12 mouse cellular contexts compared by ENCODE assay signal in the genomic region with DNA sequence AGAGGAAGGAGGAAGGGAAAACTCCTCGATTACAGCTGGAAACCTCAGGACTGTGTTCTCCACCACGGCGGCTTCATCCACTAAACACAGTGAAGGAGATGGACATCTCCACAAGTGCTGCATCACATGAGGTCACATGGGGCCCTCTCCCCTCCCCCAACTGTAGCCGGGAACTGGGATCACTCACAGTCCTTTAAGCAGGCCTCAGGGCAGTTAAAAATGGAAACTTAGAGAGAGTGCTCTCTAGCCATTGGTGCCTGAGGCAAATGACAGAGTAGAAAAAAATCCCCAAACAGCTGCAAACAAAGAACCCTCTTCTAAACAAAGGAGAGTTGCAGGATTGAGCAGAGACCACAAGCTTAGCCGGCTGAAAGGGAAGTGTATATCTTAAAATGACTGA. TPM values are rescaled to one million over a fixed set of nuclear protein-coding genes. Genes with fewer than 3 reads are reported as not detected.
DNase-seq lines count a peak whose midpoint lies in the region; ATAC-seq and TF ChIP-seq lines count a peak whose summit lies in the region.
"Had no signal": no experiment of that assay in that cellular context is flagged by ENCODE, and none has a peak within 500 bp of the region (broad histone marks: within the 10 kb centered on the region; RNA-seq: fewer than 3 reads in every experiment).

No protein-coding gene starts in this region.

- H3K4me1 ChIP-seq in hindbrain, embryonic 12.5 days: peaks cover 10% of the 10 kb centered on the region
- no peaks in the 10 kb centered on the region for H3K4me1 ChIP-seq in hindbrain, embryonic 16.5 days (ENCODE audit: control insufficient read depth, insufficient read depth, low read depth, low read length)
- 0 out of 2 replicates have a peak, but pooled peaks cover 2% of the 10 kb centered on the region for H3K4me1 ChIP-seq in heart, embryonic 11.5 days (ENCODE audit: control insufficient read depth, insufficient read depth, low read length)
- H3K4me1 ChIP-seq in kidney, embryonic 16.5 days (ENCODE audit: insufficient read depth, low read length): no peaks in the 10 kb centered on the region

- ATAC-seq in hindbrain, embryonic 12.5 days (ENCODE audit: low FRiP score): no peak
- ATAC-seq in hindbrain, embryonic 16.5 days: no peak
- no peak for ATAC-seq in heart, embryonic 11.5 days (replicated peaks; ENCODE audit: insufficient number of reproducible peaks, low FRiP score, low TSS enrichment)
- no peak for ATAC-seq in kidney, embryonic 16.5 days (ENCODE audit: low FRiP score, low TSS enrichment)

- H3K4me2 ChIP-seq in hindbrain, embryonic 12.5 days (replicated peaks): no peak overlapping the region
- H3K4me2 ChIP-seq in hindbrain, embryonic 16.5 days (ENCODE audit: low read length): no peak overlapping the region
- H3K4me2 ChIP-seq in heart, embryonic 11.5 days: no peak overlapping the region
- H3K4me2 ChIP-seq in kidney, embryonic 16.5 days (replicated peaks; ENCODE audit: low read depth, low read length): no peak overlapping the region

- no peak for TF ChIP-seq CTCF in brain, embryonic 14.5 days (IDR thresholded peaks at IDR 0.05; ENCODE audit: borderline replicate concordance, extremely low read depth, insufficient read depth, insufficient read length)

- no peak overlapping the region for H3K4me3 ChIP-seq in hindbrain, embryonic 12.5 days
- no peak overlapping the region for H3K4me3 ChIP-seq in hindbrain, embryonic 16.5 days (ENCODE audit: low read length)
- no peak overlapping the region for H3K4me3 ChIP-seq in heart, embryonic 11.5 days (ENCODE audit: low read depth, low read length)
- no peak overlapping the region for H3K4me3 ChIP-seq in kidney, embryonic 16.5 days (ENCODE audit: low read length)
- H3K4me3 ChIP-seq: erythroblast, embryonic 14.5 days had no signal

- H3K9ac ChIP-seq in hindbrain, embryonic 12.5 days: 0 out of 2 replicates have a peak overlapping the region, but pooled peaks have one; percentile 8
- H3K9ac ChIP-seq in hindbrain, embryonic 16.5 days (ENCODE audit: low read depth, low read length): no peak overlapping the region
- no peak overlapping the region for H3K9ac ChIP-seq in heart, embryonic 11.5 days (ENCODE audit: low read depth, low read length)
- H3K9ac ChIP-seq in kidney, embryonic 16.5 days (replicated peaks; ENCODE audit: low read length): no peak overlapping the region

- H3K9me3 ChIP-seq in hindbrain, embryonic 12.5 days (replicated peaks): no peaks in the 10 kb centered on the region
- no peaks in the 10 kb centered on the region for H3K9me3 ChIP-seq in hindbrain, embryonic 16.5 days (ENCODE audit: control insufficient read depth, low read length)
- H3K9me3 ChIP-seq in heart, embryonic 11.5 days (replicated peaks; ENCODE audit: control insufficient read depth, low read length): no peaks in the 10 kb centered on the region
- H3K9me3 ChIP-seq in kidney, embryonic 16.5 days (ENCODE audit: low read length): no peaks in the 10 kb centered on the region

- no peak for TF ChIP-seq POLR2A in brain, embryonic 14.5 days (IDR thresholded peaks at IDR 0.05; ENCODE audit: borderline replicate concordance, extremely low read depth, insufficient read depth, insufficient read length, poor library complexity, severe bottlenecking)

- no peaks in the 10 kb centered on the region for H3K27me3 ChIP-seq in hindbrain, embryonic 12.5 days
- H3K27me3 ChIP-seq in hindbrain, embryonic 16.5 days (replicated peaks; ENCODE audit: control insufficient read depth, insufficient read depth, low read length): no peaks in the 10 kb centered on the region
- no peaks in the 10 kb centered on the region for H3K27me3 ChIP-seq in heart, embryonic 11.5 days (ENCODE audit: control insufficient read depth, insufficient read depth, low read length)
- H3K27me3 ChIP-seq in kidney, embryonic 16.5 days (ENCODE audit: insufficient read depth, low read length): no peaks in the 10 kb centered on the region

- H3K27ac ChIP-seq in hindbrain, embryonic 12.5 days: peak overlapping the region; percentile 35
- no peak overlapping the region for H3K27ac ChIP-seq in hindbrain, embryonic 16.5 days (ENCODE audit: low read depth, low read length)
- peak overlapping the region; percentile 82 for H3K27ac ChIP-seq in heart, embryonic 11.5 days (ENCODE audit: low read depth, low read length)
- no peak overlapping the region for H3K27ac ChIP-seq in kidney, embryonic 16.5 days (ENCODE audit: low read length)

- H3K36me3 ChIP-seq in hindbrain, embryonic 12.5 days: peaks cover 26% of the 10 kb centered on the region
- H3K36me3 ChIP-seq in hindbrain, embryonic 16.5 days (ENCODE audit: control insufficient read depth, insufficient read depth, low read length): peaks cover 16% of the 10 kb centered on the region
- peaks cover 19% of the 10 kb centered on the region for H3K36me3 ChIP-seq in heart, embryonic 11.5 days (ENCODE audit: control insufficient read depth, insufficient read depth, low read length)
- H3K36me3 ChIP-seq in kidney, embryonic 16.5 days (ENCODE audit: insufficient read depth, low read length): peaks cover 28% of the 10 kb centered on the region

- WGBS in hindbrain, embryonic 12.5 days: 48% methylated on average over 5 of the region's 5 CpGs
- 43% methylated on average over 5 of the region's 5 CpGs for WGBS in hindbrain, embryonic 16.5 days
- 42% methylated on average over 5 of the region's 5 CpGs for WGBS in heart, embryonic 11.5 days (ENCODE audit: insufficient replicate concordance)
- WGBS in kidney, embryonic 16.5 days: 59% methylated on average over 5 of the region's 5 CpGs

- peak; percentile 50 for DNase-seq in brain, embryonic 14.5 days (ENCODE audit: low read depth)
- peak; percentile 23 for DNase-seq in mesoderm, embryonic 11.5 days (ENCODE audit: low read depth, low spot score)
- no peak for DNase-seq in frontal cortex, postnatal 25 days (ENCODE audit: low spot score in 2 of 2)
- no peak for DNase-seq in kidney, adult 18-20 months
- DNase-seq: kidney, adult 2 months; right cerebral cortex, postnatal 14 days had no signal

RNA-seq across cellular contexts. Expression of a gene that starts 8.6 kb away (rescaled TPM):
- polyA plus RNA-seq in hindbrain, embryonic 12.5 days (2016; fragmentation: Nextera tagmentation; extraction: Ambion mirVana): 0.17 and 0.18 TPM in 2 replicates
- 0.05 and 0.14 TPM in 2 replicates for polyA plus RNA-seq in hindbrain, embryonic 16.5 days (2015; fragmentation: Nextera tagmentation; extraction: Ambion mirVana)
- polyA plus RNA-seq in brain, embryonic 14.5 days (2012; rRNA removed): 0.08 and 0.10 TPM in 2 replicates
- 0.06 and 0.17 TPM in 2 replicates for polyA plus RNA-seq in heart, embryonic 11.5 days (2014; fragmentation: Nextera tagmentation; extraction: Ambion mirVana)
- polyA plus RNA-seq in kidney, embryonic 16.5 days (2015; fragmentation: Nextera tagmentation; extraction: Ambion mirVana): 0.03 and 0.04 TPM in 2 replicates
- polyA plus RNA-seq: lung, embryonic 16.5 days had no signal

RNA-seq across cellular contexts. Expression of a gene that starts 15.1 kb away (rescaled TPM):
- 13.1 and 14.0 TPM in 2 replicates for polyA plus RNA-seq in hindbrain, embryonic 12.5 days (2016; fragmentation: Nextera tagmentation; extraction: Ambion mirVana)
- 14.7 and 15.0 TPM in 2 replicates for polyA plus RNA-seq in hindbrain, embryonic 16.5 days (2015; fragmentation: Nextera tagmentation; extraction: Ambion mirVana)
- polyA plus RNA-seq in brain, embryonic 14.5 days (2012; rRNA removed): 11.9 and 12.7 TPM in 2 replicates
- polyA plus RNA-seq in heart, embryonic 11.5 days (2014; fragmentation: Nextera tagmentation; extraction: Ambion mirVana): 12.6 and 18.2 TPM in 2 replicates
- polyA plus RNA-seq in kidney, embryonic 16.5 days (2015; fragmentation: Nextera tagmentation; extraction: Ambion mirVana): 29.7 and 33.2 TPM in 2 replicates

RNA-seq across cellular contexts. Expression of a gene that starts 37.6 kb away (rescaled TPM):
- polyA plus RNA-seq in hindbrain, embryonic 12.5 days (2016; fragmentation: Nextera tagmentation; extraction: Ambion mirVana): 0.41 and 0.59 TPM in 2 replicates
- polyA plus RNA-seq in hindbrain, embryonic 16.5 days (2015; fragmentation: Nextera tagmentation; extraction: Ambion mirVana): 0.30 and 0.54 TPM in 2 replicates
- 0.15 and 0.22 TPM in 2 replicates for polyA plus RNA-seq in brain, embryonic 14.5 days (2012; rRNA removed)
- 45.8 and 49.7 TPM in 2 replicates for polyA plus RNA-seq in heart, embryonic 11.5 days (2014; fragmentation: Nextera tagmentation; extraction: Ambion mirVana)
- 0.29 and 0.39 TPM in 2 replicates for polyA plus RNA-seq in kidney, embryonic 16.5 days (2015; fragmentation: Nextera tagmentation; extraction: Ambion mirVana)
- polyA plus RNA-seq: erythroblast, embryonic 14.5 days had no signal

RNA-seq across cellular contexts. Expression of a gene that starts 53.0 kb away (rescaled TPM):
- polyA plus RNA-seq in hindbrain, embryonic 12.5 days (2016; fragmentation: Nextera tagmentation; extraction: Ambion mirVana): 0.49 and 0.90 TPM in 2 replicates
- 0.21 and 0.31 TPM in 2 replicates for polyA plus RNA-seq in hindbrain, embryonic 16.5 days (2015; fragmentation: Nextera tagmentation; extraction: Ambion mirVana)
- polyA plus RNA-seq in brain, embryonic 14.5 days (2012; rRNA removed): 0.26 and 0.40 TPM in 2 replicates
- 0.90 and 2.4 TPM in 2 replicates for polyA plus RNA-seq in heart, embryonic 11.5 days (2014; fragmentation: Nextera tagmentation; extraction: Ambion mirVana)
- 2.0 and 2.2 TPM in 2 replicates for polyA plus RNA-seq in kidney, embryonic 16.5 days (2015; fragmentation: Nextera tagmentation; extraction: Ambion mirVana)

Comparison
In these comparisons a context has a peak if more than half of its experiments do, and no peak if none do; other contexts are left out.
1. H3K27ac ChIP-seq: peak in hindbrain, embryonic 12.5 days (single experiment) and heart, embryonic 11.5 days (single experiment); none in hindbrain, embryonic 16.5 days (single experiment) and kidney, embryonic 16.5 days (single experiment).
2. DNase-seq: peak in brain, embryonic 14.5 days (single experiment) and mesoderm, embryonic 11.5 days (single experiment); none in frontal cortex, postnatal 25 days (0 of 2) and kidney, adult 18-20 months (single experiment).
3. RNA of a gene that starts 37.6 kb away (polyA plus RNA-seq): 45.8 to 49.7 TPM in heart, embryonic 11.5 days; 0.41 to 0.59 TPM in hindbrain, embryonic 12.5 days, 0.30 to 0.54 TPM in hindbrain, embryonic 16.5 days, 0.29 to 0.39 TPM in kidney, embryonic 16.5 days and 0.15 to 0.22 TPM in brain, embryonic 14.5 days; every median in the first group is over 10 times any median in the second.